Mouse (Mus musculus): ENCODE measurements at regions not wholly inside any gene's neighbourhood (a gene's known extent, or its start where the extent isn't known, plus 50 kb on each side); places are given as distances from the start of the nearest gene placed in this dataset.
"Not testable (repeated sequence)": the region's sequence is repeated elsewhere in the genome, so short reads cannot be mapped to it uniquely, and the experiment has no call there.

DNA sequence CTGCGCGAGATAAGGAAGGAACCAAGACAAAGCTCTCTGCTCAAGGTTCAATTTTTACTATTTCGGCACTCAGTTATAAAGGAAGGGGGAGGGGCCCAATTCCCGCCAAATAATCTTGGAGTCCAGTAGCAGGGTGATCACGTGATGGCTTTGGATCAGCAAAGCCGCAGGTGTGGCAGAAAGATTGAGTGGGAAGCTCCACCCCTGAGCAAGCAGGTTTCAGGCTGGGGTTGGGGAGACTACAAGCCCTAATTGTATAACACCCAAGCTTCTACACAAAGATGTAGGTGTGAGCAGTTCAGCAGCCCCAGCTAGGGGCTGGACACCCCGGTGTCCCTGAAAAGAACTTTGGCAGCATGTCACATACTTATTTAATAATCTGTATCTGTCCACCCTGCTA, 388.1 kb upstream of the Ercc4 start:
- TF ChIP-seq CTCF (IDR thresholded peaks at IDR 0.05; ENCODE audit: low read depth, low read length); GATA1 (IDR thresholded peaks at IDR 0.05; ENCODE audit: borderline replicate concordance, low read length); GATA2 (IDR thresholded peaks at IDR 0.05; ENCODE audit: borderline replicate concordance, low read depth, low read length); TAL1 (conservative IDR thresholded peaks at IDR 0.05; ENCODE audit: low read depth, low read length); POLR2AphosphoS5 (IDR thresholded peaks at IDR 0.05; ENCODE audit: insufficient replicate concordance, low read depth, low read length): not testable (repeated sequence)
